Mouse (Mus musculus): ENCODE results near the gene Slc23a4.

The Slc23a4 gene

DNA sequence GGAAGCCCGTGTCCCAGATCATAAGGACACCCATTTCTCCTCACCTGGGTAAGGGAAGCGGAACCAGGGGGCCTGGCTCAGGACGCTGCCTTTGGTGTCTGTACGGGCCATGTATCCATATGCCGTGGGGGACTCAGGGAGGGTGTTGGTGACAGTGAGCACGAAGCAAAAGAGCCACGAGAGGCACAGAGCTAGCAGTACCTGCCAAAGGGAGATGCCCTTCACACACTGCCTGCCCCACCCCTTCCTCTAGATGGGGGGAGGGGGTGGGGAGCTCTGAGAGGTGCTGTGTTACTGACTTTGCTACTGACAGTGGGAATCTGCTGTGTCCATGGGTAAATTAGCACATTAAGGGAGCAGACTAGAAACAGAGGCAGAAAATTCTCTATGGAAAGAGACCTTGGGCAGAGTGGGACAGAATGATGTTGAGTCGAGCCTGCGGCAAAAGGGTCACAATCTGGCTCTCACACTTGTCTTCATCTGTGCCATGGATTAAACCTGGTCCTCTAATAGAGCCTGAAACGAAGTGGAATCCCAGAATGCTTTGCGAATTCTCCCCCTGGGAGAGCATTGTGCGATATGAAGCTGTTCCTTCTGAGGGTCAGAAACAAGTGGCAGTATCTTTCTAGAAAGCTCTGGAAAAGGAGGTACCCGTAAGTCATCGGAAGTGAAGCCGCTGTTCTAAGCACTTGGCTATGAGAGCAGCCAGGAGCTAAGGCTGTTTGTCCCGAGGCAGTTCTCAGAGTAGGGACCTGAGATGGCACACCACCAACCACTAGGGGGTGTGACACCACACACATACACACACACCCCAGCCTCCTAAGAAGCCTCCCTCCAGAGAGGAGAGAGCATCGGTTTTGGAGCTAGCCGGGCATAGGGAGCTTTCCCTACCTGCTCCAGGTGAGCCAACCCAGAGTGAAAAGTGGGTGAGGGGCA lies 33.0 kb downstream of the Slc23a4 start:
- DNase-seq: peak in 1 of 2 experiments; percentile 10

DNA sequence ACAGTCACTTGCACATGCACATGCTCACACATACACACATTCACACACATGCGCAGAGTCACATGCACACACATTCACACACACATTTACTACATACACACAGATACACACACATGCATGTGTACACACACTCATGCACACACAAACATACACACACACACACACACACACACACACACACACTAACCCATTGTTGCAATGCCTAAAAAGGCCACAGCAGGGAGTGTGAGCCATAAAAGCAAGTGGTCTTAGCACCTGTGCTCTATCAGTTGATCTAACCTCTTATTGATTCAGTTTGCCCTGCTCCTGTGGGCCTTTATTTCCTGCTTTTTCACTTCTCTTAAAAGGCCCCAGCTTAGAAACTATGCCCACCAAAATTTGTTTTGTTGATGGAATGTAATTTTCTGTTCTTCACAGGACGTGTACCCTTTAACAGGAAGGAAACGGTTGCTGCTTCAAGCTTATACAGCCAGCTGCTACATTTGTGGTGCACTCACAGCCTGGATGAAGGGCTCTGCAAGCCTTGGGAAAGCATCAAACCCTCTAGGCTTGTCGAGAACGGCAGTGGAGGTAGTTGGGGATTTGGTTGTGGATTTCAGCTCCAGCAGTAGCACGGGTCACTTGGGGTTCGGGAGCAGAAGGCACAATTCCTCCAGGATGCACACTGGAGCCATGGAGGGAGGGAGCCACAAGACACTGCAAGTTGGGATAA lies 36.1 kb downstream of the Slc23a4 start:
- no peak for DNase-seq

DNA sequence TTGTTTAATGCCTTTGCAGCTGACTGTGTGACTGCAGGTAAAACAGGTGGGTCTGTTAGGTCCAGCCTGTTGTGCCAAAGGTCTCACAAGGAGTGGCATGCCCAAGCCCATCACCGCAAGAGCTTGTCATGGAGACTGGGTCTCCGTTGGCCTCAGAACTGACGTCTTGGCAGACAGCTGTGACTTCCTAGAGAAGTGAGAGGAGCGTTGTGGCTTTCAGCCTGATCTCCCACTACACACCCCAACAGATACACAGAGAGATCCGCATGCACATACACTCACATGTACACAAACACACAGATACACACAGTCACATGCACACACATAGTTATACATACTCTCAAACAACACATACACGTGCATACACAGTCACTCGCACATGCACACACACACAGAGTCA lies 36.7 kb downstream of the Slc23a4 start:
- DNase-seq: no peak

DNA sequence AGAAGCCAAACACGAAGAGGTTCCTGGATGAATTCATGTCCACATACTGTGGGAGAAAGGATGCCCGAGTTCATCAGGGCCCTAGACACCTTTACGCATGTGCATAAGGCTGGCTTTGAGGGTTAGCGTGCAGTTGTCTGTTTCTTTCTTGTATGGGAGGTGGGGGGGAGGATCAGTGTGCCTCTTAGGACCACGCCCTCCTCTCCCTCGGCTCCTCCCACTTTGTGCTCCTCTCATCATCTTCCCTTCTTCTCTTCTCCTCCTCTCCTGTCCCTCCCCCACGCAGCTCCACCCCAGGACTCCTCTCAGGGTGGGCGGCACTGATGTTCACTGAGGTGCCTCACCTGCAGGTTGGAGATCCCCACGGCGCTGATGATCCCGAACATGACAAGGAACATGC lies 39.7 kb downstream of the Slc23a4 start:
- no peak for DNase-seq

DNA sequence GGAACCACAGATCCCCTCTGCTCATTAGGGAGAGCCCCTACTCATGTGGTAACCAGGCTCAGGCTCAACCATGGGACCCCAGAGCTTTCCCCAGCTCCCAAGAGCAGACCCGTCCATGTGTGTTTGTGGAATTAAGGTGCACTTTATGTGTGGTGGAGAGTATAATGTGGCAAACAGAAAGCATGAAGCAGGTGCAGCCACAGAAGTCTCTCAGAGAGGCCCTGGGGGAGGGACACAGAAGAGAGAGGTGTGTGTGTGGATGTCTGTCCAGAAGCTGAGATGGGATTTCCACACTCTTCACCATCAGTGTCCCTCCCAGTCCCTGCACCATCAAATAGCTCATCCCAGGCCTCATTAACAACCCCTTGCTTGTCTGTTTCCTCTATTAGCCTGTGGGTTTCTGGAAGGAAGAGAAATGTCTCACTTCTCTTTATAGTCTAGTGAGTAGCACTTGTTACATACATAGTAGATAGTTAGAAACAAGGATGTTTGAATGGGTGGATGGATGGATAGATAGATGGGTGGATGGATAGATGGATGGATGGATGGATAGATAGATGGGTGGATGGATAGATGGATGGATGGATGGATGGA lies 41.6 kb downstream of the Slc23a4 start:
- no peak for DNase-seq

DNA sequence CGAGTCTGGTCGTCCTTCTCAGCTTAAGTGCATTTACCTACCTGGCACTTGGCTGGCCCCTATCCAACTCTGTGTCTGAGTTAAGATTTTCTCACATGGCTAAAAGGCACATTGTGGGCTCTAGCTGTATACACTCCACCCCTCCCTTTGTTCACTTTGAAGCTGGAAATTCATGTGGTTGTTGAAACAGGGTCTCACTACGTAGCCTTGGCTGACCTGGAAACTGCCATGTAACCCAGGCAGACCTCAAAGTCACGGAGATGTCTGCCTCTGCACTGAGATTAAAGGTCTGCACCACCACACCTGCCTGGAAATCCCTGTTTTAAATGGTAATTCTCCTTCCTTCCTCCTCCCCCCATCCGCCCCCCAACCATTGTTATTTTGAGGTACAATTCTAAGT lies 44.7 kb downstream of the Slc23a4 start:
- no peak for DNase-seq

DNA sequence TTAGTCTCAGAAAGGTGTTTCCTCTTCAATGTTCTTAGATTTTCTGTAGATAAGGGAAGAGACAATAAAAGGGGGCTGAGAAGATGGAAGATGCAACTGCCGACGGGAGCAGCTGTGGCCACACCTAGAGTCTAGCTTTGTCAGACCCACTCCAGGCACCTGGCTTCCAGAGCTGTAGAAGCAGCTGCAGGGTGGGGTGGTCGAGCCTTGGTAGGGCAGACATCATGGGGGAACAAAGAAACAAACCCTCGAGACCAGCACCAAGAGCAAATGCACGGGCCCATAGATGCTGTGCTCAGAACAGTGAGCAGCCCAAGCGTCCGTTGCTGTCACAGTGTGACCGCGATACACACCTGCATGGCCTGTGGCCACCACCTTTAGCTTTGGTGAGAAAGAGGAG lies 45.8 kb downstream of the Slc23a4 start:
- no peak for DNase-seq

DNA sequence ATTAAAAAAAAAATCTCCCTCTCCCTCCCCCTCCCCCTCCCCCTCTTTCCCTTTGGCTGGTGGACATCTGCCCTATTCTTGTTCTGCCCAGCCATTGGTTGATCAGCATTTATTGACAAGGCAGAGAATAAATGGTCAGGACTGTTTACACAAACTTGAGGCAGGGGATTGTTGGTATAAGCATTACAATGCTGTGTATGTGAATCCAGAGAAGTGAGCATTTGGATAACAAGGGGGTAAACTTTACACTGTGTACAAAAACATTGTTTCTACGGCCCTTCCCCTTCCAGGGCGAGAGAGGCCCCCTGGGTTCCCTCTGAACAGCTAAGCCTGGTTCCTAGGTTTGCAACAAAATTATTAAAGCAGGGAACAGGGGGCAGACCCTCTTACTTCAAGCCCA lies 46.7 kb downstream of the Slc23a4 start:
- DNase-seq: no peak

DNA sequence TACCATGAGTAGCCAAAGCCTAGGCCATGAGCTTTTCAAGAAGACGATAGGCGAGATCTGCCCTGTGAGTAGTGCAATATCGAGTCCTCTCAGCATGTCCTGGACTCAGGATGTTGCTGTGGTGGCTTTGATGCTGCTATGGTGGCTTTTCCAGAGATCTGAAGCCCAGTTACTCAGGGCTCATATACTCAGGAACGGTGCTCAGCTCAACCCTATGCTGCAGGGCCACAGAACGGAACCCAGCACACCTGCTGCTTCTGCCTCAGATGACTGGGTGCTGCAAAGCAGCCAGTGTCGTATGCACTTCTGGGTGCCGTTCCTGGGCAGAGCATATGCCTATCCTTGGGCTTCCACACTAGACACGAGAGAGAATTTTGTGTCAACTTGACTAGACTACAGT lies 48.8 kb downstream of the Slc23a4 start:
- no peak for DNase-seq

DNA sequence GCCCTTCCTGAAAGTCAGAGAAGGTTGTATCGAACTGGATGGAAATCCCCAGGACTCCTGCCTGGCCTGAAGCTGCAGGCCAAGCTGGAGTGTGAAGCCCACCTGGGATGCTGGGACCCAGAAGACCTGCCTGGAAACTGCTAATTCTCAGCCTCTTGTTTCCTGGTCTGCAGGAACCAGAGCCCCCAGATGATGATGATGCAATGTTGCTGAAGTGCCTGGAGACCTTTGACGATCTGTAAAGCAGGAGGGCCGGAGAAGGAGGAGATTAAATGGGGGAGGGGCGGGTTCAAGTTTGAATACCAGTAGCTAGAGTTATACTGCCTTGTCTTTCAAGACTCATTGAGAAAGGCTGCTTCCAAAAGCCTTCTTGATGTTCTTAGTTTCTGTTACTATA lies 49.3 kb downstream of the Slc23a4 start:
- no peak for DNase-seq

DNA sequence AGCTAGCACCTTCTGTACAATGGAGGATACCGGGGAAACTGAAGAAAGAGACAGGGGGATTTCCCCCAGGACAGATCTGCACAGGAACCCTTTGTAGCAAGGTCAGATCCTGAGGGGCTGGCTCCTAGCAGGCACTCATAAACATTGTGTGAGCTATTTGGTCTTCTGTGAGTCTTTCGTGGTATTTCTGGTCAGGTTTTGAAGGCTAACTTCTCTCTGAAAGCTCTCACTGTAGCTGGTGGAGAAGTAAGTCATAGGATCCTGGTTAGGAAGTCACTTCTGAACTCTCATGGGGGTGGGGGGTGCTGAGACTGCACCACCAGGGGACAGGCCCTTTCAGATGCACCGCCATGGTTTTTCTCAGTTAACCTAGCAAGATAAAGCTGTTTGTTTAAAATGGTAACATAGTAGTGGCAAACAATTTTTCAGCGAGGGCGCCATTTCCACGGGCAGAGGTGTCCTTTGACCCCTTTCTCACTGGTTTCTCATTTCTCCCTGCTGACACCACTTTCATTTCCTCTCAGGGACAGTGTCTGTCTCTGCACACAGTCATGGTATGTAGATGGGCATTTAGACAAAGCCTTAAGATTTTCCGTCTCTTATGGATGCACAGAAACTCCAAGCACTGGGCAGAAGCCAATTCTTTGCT lies 49.8 kb downstream of the Slc23a4 start:
- DNase-seq: no peak

DNA sequence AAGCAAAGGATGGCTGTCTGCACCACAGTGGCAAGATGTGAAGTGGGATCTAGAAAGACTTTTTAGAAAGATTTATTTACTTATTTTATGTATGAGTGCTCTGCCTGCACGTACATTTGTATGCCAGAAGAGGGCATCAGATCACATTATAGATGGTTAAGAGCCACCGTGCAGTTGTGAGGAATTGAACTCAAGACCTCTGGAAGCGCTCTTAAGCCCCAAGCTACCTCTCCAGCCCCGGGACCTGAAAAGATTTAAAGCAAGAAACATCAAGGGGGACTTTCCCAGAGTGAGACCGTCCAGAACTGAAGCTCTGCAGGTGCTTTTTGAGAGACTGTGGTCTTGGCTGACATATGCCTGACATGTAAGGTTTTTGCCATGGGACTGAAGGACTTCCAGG lies 51.5 kb downstream of the Slc23a4 start:
- DNase-seq: no peak

DNA sequence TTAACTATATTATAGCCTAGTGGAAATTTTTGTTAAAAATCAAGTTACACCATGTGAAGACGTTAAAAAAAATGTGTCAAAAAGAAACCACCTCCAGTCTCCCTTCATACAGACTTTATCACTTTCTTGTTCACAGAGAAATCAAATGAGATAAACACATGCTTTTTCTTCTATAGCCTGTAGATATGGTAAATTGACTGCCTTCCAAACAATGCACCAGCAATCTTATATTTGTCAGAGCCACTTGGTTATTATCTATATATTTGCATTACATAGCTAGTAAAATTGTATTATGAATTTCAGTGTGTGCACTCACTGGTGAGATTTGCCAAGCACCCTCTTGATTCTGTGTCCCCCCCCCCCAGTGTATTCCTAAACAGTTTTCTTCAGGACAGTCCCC lies 55.6 kb downstream of the Slc23a4 start:
- DNase-seq: no peak

DNA sequence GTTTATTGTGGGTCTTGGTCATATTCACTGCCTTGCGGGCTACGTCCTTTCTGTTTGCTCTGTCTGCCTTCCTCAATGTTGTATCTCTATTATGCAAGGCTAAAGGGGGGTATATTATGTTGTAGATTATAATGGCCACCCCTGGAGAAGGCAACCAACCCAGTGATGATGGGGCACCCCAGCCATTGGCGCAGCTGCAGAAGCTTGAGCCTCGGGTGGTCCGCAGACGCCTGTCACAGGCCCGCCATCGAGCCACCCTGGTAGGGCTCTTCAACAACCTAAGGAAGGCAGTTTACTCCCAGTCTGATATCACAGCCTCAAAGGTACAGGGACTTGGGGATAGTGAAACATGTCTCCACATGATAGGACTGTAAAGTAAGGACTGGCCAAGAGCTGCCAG lies 60.6 kb downstream of the Slc23a4 start:
- no peak for DNase-seq

DNA sequence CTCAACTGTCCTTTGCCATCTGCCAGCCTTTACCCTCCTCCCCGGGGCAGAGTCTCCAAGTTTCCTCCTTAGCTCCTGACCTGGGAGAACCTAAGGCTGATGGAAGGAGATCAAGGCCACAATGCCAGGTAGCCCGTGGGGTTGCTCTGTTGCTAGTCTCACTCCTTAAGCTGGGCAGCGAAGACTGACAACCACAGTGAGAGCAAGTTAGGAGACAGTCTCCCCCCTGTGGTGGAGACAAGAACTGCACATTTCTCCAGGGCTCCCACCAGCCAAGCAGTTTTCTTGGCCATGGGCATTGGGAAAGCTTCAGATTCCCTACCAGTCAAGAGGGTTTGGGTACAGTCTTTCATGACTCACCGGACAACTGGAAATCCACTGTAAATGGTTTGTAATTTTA lies 61.0 kb downstream of the Slc23a4 start:
- peak; percentile 70 to 76 for DNase-seq

DNA sequence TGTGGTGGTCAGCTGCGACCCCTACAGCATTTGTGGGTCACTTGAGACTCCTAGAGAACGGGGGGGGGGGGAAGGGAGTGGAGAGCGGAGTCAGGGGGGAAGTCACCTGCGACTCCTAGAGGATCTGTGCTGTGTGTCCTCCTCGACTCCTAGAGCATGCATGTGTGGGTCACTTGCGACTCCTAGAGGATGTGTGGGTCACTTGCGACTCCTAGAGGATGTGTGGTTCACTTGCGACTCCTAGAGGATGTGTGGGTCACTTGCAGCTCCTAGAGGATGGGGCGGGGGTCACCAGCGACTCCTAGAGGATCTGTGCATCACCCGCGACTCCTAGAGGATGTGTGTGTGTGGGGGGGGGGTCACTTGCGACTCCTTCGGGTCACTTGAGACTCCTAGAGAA lies 66.3 kb downstream of the Slc23a4 start:
- DNase-seq: no peak

DNA sequence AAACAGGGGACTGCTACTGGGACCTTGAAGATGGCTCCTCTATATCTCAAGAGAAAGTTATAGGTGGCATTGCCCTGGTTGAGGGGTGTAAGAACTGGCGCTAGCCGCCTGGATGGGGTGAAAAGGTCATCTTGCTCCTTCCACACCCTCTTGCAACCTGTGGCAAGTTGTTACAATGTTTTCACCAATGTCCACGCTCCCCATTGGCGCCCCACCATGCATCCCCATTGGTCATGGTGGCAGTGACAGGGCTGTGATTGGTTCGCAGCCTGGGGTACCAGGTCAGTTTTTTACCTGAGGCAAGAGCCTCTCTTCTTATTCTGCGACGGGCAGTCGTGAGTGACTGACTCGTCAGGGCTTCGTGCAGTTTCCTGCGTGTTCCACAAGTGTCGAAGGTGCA lies 67.6 kb downstream of the Slc23a4 start:
- DNase-seq: no peak

DNA sequence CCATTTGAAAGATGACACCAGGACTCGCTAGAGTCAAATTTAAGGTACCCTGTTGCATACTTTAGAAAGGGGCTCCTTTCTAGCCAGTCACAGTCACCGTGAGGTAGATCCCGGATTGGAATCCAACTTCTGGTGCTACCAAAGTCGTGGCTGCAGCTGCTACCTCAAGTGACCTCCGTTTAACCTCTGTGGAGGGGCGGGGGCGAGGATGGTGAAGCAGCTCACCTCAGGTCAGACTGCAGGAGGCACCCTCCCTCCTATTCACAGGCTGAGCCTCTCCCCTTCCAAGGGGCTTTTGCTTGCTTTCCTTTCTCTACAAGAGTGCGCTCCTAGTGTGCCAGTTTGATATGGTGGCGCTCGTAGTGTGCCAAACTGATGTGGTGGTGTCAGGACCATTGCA lies 68.2 kb downstream of the Slc23a4 start, which contains the start of gene Stra8:
Stra8 (plus strand) TSS at position 208 of the 400 bp plus-strand sequence.
- no peak for DNase-seq

DNA sequence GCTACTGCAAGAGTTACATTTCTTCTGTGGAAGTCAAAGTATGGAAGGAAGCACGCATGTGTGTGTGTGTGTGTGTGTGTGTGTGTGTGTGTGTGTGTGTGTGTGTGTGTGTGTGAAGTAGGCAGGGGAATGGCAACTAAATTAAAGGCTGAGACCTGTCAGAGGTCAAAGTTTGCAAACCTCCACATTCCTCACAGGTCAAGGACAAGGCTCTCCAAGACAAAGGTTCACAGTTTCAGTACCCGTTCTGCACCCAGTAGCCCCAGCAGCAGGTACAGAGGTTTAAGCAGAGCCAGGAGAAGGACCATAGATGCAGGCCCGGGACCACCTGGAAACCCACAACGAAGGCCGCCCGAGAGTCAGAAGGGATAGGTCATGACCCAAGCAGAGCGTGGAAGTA lies 69.1 kb downstream of the Slc23a4 start:
- DNase-seq: no peak

DNA sequence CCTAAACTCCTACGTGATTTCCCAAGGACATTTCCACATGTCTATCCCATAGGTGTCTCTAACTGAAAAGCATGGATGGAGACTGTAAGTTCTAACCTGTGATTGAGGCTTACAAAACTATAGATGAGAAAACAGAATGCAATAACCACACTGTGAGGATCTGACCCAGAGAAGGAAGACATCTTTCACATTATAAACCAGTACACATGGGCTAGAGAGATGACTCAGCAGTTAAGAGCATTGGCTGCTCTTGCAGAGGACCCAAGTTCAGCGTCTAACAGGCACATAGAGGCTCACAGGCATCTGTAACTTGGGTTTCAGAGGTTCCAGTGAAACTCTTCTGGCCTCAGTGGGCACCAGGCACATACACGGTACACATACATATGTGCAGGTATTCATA lies 73.7 kb downstream of the Slc23a4 start:
- no peak for DNase-seq

DNA sequence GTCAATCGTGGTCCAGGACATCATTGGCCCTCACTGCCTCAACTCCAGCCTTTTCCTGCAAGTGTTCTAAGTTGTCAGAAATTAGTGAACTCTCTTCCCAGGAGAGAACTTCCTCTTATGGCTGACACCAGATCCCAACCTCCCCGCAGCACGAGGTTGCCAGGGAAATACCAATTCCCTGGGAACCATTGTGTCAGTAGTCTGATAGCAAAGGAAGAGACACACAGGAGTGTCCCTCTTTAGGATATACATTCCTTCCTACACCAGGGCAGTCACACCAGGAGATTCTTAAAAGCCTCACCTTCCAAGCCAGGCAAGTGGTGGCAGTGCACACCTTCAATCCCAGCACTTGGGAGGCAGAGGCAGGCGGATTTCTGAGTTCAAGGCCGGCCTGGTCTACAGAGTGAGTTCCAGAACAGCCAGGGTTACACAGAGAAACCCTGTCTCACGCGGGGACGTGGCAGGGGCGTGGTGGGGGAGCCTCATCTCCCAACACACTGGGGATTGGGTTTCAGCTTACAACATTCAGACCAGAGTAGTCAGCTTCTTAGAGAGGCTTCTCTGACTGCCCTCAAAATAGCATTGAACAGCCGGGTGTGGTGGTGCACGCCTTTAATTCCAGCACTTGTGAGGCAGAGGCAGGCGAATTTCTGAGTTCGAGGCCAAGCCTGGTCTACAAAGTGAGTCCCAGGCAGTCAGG lies 74.7 kb downstream of the Slc23a4 start:
- DNase-seq: no peak

DNA sequence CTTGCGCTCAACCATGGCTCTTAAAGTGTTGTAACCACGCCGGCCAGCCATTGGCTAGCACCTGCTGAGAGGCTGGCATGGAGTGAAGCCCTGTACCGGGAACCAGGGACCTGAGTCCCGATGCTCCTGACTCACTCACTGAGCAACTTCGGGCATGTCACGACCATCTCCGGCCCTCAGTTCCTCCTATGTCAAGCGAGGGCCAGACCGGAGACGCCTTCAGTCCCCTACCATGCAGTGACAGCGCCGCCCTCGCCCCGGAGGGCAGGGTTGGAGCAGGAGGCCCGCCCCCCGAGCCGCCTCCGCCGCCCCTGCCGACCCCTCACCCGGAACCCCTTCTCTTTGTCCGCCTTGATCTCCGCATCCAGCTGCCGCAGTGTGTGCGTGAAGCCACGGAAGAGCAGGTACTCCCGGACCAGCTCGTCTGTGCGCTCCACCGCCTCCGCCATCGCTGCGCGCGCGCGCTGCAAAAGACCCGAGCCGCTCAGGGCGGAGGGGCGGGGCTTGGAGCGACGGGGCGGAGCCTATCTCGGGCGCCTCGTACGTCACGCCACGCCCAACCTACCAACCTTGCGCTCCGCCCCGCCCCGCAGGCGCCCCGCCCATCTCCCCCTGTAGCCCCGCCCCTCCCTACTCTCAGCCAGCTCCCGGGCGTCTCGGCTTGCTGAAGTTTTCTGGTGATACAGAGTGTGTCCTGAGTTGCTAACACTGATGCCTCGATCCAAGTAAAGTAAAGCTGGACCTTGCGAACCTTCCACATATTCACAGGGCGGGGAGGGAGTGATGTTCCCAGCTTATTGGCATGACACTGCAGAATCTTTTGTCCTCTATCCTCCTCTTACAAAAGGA lies 77.6 kb downstream of the Slc23a4 start, which contains the start of gene Wdr91:
Wdr91 (minus strand) TSS at position 506 of the 849 bp plus-strand sequence.
- DNase-seq: peak; percentile 86 to 95
